Mouse (Mus musculus) liver, adult 2 months (tissue): ENCODE results near the gene Set. TPM values are rescaled to one million over a fixed set of nuclear protein-coding genes. Genes with fewer than 3 reads are reported as not detected.
"Not testable (repeated sequence)": the region's sequence is repeated elsewhere in the genome, so short reads cannot be mapped to it uniquely, and the experiment has no call there.

ENCODE experiments used
- DNase-seq: peaks from one replicate; pipeline ENCODE4 v3.0.0-alpha.2; 2011; ENCODE audit warnings: low read depth, low spot score; ENCODE audit errors: extremely low read depth
- H3K27ac ChIP-seq: fragments of 200-500 bp; replicated peaks from 2 replicates; pipeline ENCODE4 v1.5.1; 2012; ENCODE audit warnings: low read depth, mild to moderate bottlenecking, control low read depth, inconsistent platforms, low read length; ENCODE audit not compliant: insufficient read depth
- H3K27me3 ChIP-seq: fragments of 200-500 bp; 2 replicates; pipeline ENCODE4 v1.6.1; 2012; ENCODE audit warnings: mild to moderate bottlenecking, moderate library complexity, low read length, inconsistent platforms; ENCODE audit not compliant: control insufficient read depth, insufficient read depth
- H3K36me3 ChIP-seq: fragments of 200-500 bp; 2 replicates; pipeline ENCODE4 v1.6.1; 2012; ENCODE audit warnings: low read length, inconsistent platforms; ENCODE audit not compliant: control insufficient read depth, insufficient read depth
- H3K4me1 ChIP-seq: fragments of 200-500 bp; 2 replicates; pipeline ENCODE4 v1.6.1; 2011; ENCODE audit warnings: low read length; ENCODE audit not compliant: control insufficient read depth, insufficient read depth
- H3K4me3 ChIP-seq: fragments of 200-500 bp; 2 replicates; pipeline ENCODE4 v1.5.1; 2011; ENCODE audit warnings: low read depth, mild to moderate bottlenecking, control low read depth, low read length, moderate library complexity; ENCODE audit not compliant: insufficient read depth
- H3K79me2 ChIP-seq: fragments of 200-500 bp; 2 replicates; pipeline ENCODE4 v1.6.1; 2012; ENCODE audit warnings: inconsistent platforms, mild to moderate bottlenecking, low read length, moderate library complexity; ENCODE audit not compliant: control insufficient read depth, insufficient read depth
- H3K9ac ChIP-seq: fragments of 200-500 bp; 2 replicates; pipeline ENCODE4 v1.6.1; 2012; ENCODE audit warnings: low read depth, mild to moderate bottlenecking, control low read depth, inconsistent platforms, low read length
- CTCF ChIP-seq: fragments of 200-500 bp; IDR thresholded peaks from 2 replicates; pipeline ENCODE4 v1.5.1; 2011; ENCODE audit warnings: low read depth, low read length, control low read depth
- POLR2A ChIP-seq: fragments of 200-500 bp; IDR thresholded peaks from 2 replicates; pipeline ENCODE4 v1.6.1; 2011; ENCODE audit warnings: low read length, control low read depth; ENCODE audit not compliant: insufficient read depth; ENCODE audit errors: extremely low read depth
- WGBS: fragments of 180-500 bp; shearing (Covaris S2); methylation state at CpG from one replicate; pipeline ENCODE4 v1.1.7; 2018; 5-methylcytosine and 5-hydroxymethylcytosine counted together
- polyA plus RNA-seq: library from polyadenylated mRNA; depleted of rRNA; stranded (reverse); fragments of >200 nt; gene quantifications from 2 replicates; pipeline ENCODE4 v1.2.3, GENCODE M21; 2012
- total RNA-seq: library from RNA; depleted of rRNA; stranded (reverse); fragments of >200 nt; gene quantifications from 2 replicates; pipeline ENCODE4 v1.2.3, GENCODE M21; 2014

The Set gene
- total and polyA plus RNA-seq, 2 experiments, result 26.3 to 85.1 TPM

DNA sequence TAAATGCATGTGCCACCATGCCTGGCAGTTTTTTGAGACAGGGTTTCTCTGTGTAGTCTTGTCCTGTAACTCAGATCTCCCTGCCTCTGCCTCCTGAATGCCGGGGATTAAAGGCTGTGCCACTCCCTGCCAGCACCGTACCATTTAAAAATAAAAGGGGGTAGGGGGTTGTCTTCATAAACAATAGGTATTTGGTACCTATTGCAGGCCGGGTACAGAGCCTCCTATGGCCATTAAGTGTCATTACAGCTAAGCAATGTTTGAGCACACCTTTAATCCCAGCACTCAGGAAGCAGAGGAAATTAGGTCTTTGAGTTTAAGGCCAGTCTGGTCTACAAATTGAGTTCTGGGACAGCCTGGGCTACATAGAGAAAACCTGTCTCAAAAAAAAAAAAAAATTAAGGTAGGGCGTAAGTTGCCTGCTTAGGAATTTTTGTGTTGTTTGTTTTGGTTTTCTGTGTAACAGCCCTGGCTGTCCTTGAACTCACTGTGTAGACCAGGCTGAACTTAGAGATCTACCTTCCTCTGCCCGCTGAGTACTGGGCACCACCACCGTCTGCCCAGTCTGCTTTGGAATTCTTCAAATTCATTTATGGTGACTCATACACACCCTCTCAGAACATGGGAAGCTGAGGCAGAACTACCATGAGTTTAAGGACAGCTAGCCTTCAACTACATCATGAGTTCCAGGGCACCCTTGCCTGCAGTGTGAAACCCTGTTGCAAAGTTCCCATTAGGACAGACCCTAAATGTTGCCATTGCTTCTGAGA is 5.0 kb upstream of the Set start:
- TF ChIP-seq POLR2A, result no peak
- 0 out of 2 replicates have a peak, but pooled peaks have one; percentile 5 for TF ChIP-seq CTCF
- Histone ChIP-seq H3K27me3 (no peaks in the 10 kb centered on the region; the same call in 1 of the 2 replicates), H3K36me3 (no peaks in the 10 kb centered on the region), H3K4me1 (no peaks in the 10 kb centered on the region; the same call in 1 of the 2 replicates), H3K4me3 (no peak overlapping the region), H3K27ac (no peak overlapping the region), H3K79me2 (no peaks in the 10 kb centered on the region), H3K9ac (no peak overlapping the region)
- peak; percentile 29 for DNase-seq
- 32% methylated on average over 6 of the region's 6 CpGs for WGBS

DNA sequence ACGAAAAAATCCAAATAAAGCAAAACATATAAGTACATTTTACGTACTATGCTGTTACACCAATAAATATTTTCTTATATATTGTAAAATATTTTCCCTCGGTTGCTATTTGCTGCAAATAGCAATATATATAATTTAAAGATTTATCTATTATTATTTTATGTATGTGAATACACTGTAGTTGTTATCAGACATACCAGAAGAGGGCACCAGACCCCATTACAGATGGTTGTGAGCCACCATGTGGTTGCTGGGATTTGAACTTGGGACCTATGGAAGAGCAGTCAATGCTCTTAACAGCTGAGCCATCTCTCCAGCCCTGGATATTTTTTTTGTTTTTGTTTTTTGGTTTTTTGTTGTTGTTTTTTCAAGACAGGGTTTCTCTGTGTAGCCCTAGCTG is 1.9 kb upstream of the Set start:
- H3K27me3 ChIP-seq, H3K36me3 ChIP-seq, H3K79me2 ChIP-seq, DNase-seq, H3K4me1 ChIP-seq, H3K27ac ChIP-seq, H3K4me3 ChIP-seq, H3K9ac ChIP-seq: not testable (repeated sequence)
- 94% methylated on average over 3 of the region's 3 CpGs for WGBS

DNA sequence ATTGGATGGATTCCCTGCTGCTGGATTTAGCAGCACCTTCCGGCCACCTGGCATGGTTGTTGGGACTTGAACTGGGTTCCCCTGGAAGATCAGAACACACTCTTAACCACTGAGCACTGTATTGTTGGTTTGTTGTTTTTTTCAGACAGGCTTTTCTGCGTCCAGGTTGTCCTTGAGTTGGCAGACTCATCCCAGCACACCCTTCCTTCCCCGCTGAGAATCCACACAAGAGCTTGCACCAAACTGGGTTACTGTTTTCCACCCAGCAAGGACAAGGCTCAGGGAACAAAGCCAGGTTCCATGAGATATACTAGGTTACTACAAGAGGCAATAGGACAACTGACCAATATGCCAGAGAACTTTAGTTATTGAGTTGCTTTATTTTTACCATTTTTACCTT is 442 bp upstream of the Set start:
- Histone ChIP-seq H3K4me3 (no peak overlapping the region), H3K36me3 (no peaks in the 10 kb centered on the region), H3K27me3 (no peaks in the 10 kb centered on the region; the same call in 1 of the 2 replicates), H3K4me1 (peaks cover 7% of the 10 kb centered on the region; the same call in 1 of the 2 replicates), H3K9ac (no peak overlapping the region), H3K79me2 (no peaks in the 10 kb centered on the region), H3K27ac (no peak overlapping the region)
- TF ChIP-seq POLR2A (no peak), CTCF (no peak)
- DNase-seq, result no peak
- WGBS, result 87% methylated on average over 3 of the region's 3 CpGs

DNA sequence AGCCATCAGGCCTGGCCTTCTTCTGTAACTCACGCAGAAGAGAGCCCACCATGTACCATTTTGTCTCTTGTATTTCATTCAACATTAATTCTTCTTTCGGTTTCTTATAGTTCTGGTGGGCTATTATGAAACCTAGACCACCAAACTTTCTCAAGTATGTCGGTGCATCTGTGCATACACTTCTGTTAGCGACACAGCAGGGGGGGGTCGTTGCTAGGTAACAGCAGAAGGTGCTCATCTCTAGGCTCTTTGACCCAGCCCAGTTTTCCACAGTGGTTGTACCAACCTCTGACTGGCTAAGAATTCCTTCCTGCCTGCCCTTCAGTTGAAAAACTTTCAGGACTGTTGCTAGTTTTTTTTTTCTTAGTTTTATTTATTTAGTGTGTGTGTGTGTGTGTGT is 1.2 kb downstream of the Set start:
- 81% methylated on average over 5 of the region's 5 CpGs for WGBS
- Histone ChIP-seq H3K4me3 (no peak overlapping the region), H3K79me2 (no peaks in the 10 kb centered on the region), H3K9ac (no peak overlapping the region), H3K27me3 (no peaks in the 10 kb centered on the region; the same call in 1 of the 2 replicates), H3K36me3 (no peaks in the 10 kb centered on the region), H3K4me1 (peaks cover 13% of the 10 kb centered on the region), H3K27ac (no peak overlapping the region)
- TF ChIP-seq CTCF, result no peak
- no peak for TF ChIP-seq POLR2A
- DNase-seq, result no peak

DNA sequence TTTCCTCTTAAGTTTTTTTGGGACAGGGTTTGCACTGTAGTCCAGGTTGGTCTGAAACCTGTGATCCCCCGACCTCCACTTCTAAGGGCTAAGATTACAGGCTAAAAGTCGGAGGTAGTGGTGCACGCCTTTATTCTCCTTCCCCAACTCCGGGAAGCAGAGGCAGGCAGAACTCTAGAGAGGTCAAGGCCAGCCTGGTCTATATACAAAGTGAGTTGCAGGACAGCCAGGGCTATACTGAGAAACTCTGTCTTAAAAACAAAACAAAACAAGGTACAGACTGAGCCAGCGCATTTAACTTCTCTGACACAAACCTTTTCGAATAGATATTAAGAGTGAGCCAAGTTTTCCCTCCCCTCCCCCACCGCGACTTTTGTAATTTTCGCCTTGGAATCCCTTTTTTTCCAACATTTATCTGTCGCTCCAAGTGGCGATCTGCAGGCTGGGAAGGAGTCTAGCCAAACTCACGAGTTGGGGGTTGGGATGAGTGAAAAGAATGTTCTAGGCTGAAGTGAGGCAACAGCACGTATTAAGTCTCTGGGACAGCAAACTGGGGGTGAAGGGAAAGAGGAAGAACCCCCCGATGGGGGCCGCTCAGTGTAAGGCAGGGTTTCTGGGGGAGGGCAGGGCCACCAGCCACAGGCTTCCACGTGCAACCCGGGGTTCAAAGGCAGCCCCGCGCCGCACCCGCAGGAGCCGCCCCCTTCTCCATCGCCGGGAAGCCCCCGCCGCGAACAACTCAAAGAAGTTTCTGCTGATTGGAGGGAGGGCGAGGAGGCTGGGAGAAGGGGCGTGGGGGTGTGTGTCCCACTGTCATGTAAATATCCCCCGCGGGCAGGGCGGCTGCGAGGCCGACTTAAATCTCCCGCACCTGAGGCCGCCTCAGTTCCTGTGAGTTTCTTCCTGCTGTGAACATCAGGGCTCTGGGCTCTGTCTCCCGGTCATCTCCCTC is 4.3 kb downstream of the Set start:
- Histone ChIP-seq H3K4me1 (peaks cover 18% of the 10 kb centered on the region), H3K9ac (peak overlapping the region; percentile 72), H3K4me3 (peak overlapping the region; percentile 71), H3K27ac (peak overlapping the region; percentile 83), H3K79me2 (peaks cover 3% of the 10 kb centered on the region; the same call in 1 of the 2 replicates), H3K36me3 (no peaks in the 10 kb centered on the region), H3K27me3 (no peaks in the 10 kb centered on the region)
- peak; percentile 70 for DNase-seq
- 4% methylated on average over 37 of the region's 37 CpGs for WGBS
- no peak for TF ChIP-seq POLR2A
- TF ChIP-seq CTCF, result no peak
